Mouse (Mus musculus) embryonic facial prominence, embryonic 14.5 days (tissue): ENCODE results near the gene Myom1. TPM values are rescaled to one million over a fixed set of nuclear protein-coding genes. Genes with fewer than 3 reads are reported as not detected.

Source experiments
- ATAC-seq: fragments of 200-750 bp; cut with Nextera tagmentation; 2 replicates; pipeline ENCODE4 v1.8.0; 2017; ENCODE audit warnings: low read depth, moderate number of reproducible peaks, moderate TSS enrichment
- DNase-seq: peaks from one replicate; pipeline ENCODE4 v3.0.0-alpha.2; 2015; ENCODE audit warnings: low spot score
- H3K27ac ChIP-seq: fragments of 300-500 bp; sonication (generic); replicated peaks from 2 replicates; pipeline ENCODE4 v1.5.1; 2014; ENCODE audit warnings: low read depth, mild to moderate bottlenecking, low read length, moderate library complexity
- H3K27me3 ChIP-seq: fragments of 300-500 bp; sonication (generic); replicated peaks from 2 replicates; pipeline ENCODE4 v1.6.1; 2014; ENCODE audit warnings: low read length; ENCODE audit not compliant: control insufficient read depth, insufficient read depth
- H3K36me3 ChIP-seq: fragments of 300-500 bp; sonication (generic); 2 replicates; pipeline ENCODE4 v1.6.1; 2014; ENCODE audit warnings: low read length, mixed read lengths; ENCODE audit not compliant: control insufficient read depth, insufficient read depth
- H3K4me1 ChIP-seq: fragments of 300-500 bp; sonication (generic); 2 replicates; pipeline ENCODE4 v1.6.1; 2014; ENCODE audit warnings: antibody characterized with exemption, low read length; ENCODE audit not compliant: control insufficient read depth, insufficient read depth
- H3K4me2 ChIP-seq: fragments of 300-500 bp; sonication (generic); 2 replicates; pipeline ENCODE4 v1.6.1; 2014; ENCODE audit warnings: low read depth, mild to moderate bottlenecking, low read length, moderate library complexity, mixed read lengths
- H3K4me3 ChIP-seq: fragments of 300-500 bp; sonication (generic); 2 replicates; pipeline ENCODE4 v1.5.1; 2014; ENCODE audit warnings: low read depth, mild to moderate bottlenecking, low read length
- H3K9ac ChIP-seq: fragments of 300-500 bp; sonication (generic); 2 replicates; pipeline ENCODE4 v1.6.1; 2014; ENCODE audit warnings: low read depth, mild to moderate bottlenecking, low read length, moderate library complexity, mixed read lengths
- H3K9me3 ChIP-seq: fragments of 300-500 bp; sonication (generic); 2 replicates; pipeline ENCODE4 v1.6.1; 2016; ENCODE audit warnings: low read length; ENCODE audit not compliant: control insufficient read depth
- WGBS: fragments of 180-500 bp; shearing (Covaris S2); extraction: QIAGEN DNeasy Blood & Tissue Kit; methylation state at CpG from one replicate; pipeline ENCODE4 v1.1.7; 2014; 5-methylcytosine and 5-hydroxymethylcytosine counted together
- polyA plus RNA-seq: library from polyadenylated mRNA; unstranded; fragments of >200 nt; fragmentation: Nextera tagmentation; extraction: Ambion mirVana; gene quantifications from 2 replicates; pipeline ENCODE4 v1.2.1, GENCODE M21; 2014

Gene Myom1
- polyA plus RNA-seq, 1 experiment from 2014 or later = 61.5 TPM

- H3K27ac ChIP-seq = no peak overlapping the region
- no peaks in the 10 kb centered on the region for H3K27me3 ChIP-seq
- no peak overlapping the region for H3K4me3 ChIP-seq
- no peak for ATAC-seq
- H3K9me3 ChIP-seq = no peaks in the 10 kb centered on the region
- no peaks in the 10 kb centered on the region for H3K4me1 ChIP-seq
- DNase-seq = no peak
- no peak overlapping the region for H3K9ac ChIP-seq
- 78% methylated on average over 4 of the region's 4 CpGs for whole genome bisulfite sequencing
- no peak overlapping the region for H3K4me2 ChIP-seq
- no peaks in the 10 kb centered on the region for H3K36me3 ChIP-seq
These were observed 44.4 kb downstream of the Myom1 start for GRCm38 (mm10) chr17:71046856-71047255.

GRCm38 (mm10) chr17:71049292-71049691 is 46.9 kb downstream of the Myom1 start:
- no peak for ATAC-seq
- Histone ChIP-seq H3K27ac (no peak overlapping the region), H3K4me3 (no peak overlapping the region), H3K4me2 (no peak overlapping the region), H3K9me3 (no peaks in the 10 kb centered on the region), H3K36me3 (no peaks in the 10 kb centered on the region), H3K9ac (no peak overlapping the region), H3K4me1 (no peaks in the 10 kb centered on the region), H3K27me3 (no peaks in the 10 kb centered on the region)
- 87% methylated on average over 8 of the region's 8 CpGs for WGBS
- DNase-seq = no peak

GRCm38 (mm10) chr17:71053134-71053708 is 50.8 kb downstream of the Myom1 start:
- no peak overlapping the region for H3K4me3 ChIP-seq
- WGBS = 83% methylated on average over 6 of the region's 6 CpGs
- DNase-seq (no peak), ATAC-seq (no peak)
- no peak overlapping the region for H3K4me2 ChIP-seq
- no peak overlapping the region for H3K9ac ChIP-seq
- no peaks in the 10 kb centered on the region for H3K9me3 ChIP-seq
- H3K27ac ChIP-seq = no peak overlapping the region
- no peaks in the 10 kb centered on the region for H3K4me1 ChIP-seq
- H3K36me3 ChIP-seq = no peaks in the 10 kb centered on the region
- no peaks in the 10 kb centered on the region for H3K27me3 ChIP-seq

- Histone ChIP-seq H3K4me1 (no peaks in the 10 kb centered on the region), H3K36me3 (no peaks in the 10 kb centered on the region), H3K4me3 (no peak overlapping the region), H3K4me2 (no peak overlapping the region), H3K27ac (no peak overlapping the region), H3K27me3 (no peaks in the 10 kb centered on the region), H3K9me3 (no peaks in the 10 kb centered on the region), H3K9ac (no peak overlapping the region)
- WGBS = 87% methylated on average over 8 of the region's 8 CpGs
- peak; percentile 47; the same call in 1 of the 2 replicates for ATAC-seq
- DNase-seq = peak; percentile 37
These were observed 52.9 kb downstream of the Myom1 start for GRCm38 (mm10) chr17:71055203-71055894.

DNA sequence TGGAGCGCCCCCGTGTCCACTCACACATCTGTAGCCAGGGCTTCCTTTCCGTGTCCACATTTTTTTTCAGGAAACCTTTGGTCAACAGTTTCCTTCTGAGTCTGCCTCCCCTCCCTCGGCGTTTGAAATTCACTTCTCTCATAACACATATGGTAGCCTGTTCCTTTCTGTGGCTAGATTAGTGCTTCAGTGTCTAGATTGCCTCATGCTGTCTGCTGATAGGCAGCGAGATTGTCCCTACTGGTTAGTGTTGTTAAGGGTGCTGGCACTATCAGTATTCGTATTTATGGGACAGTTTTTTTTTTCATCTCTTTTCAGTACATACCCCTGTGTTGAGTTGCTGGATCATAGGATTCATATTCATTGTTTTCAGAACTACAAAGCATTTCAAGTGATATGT is 54.0 kb downstream of the Myom1 start:
- DNase-seq = no peak
- WGBS = 57% methylated on average over 7 of the region's 7 CpGs
- H3K27ac ChIP-seq = no peak overlapping the region
- H3K4me2 ChIP-seq = no peak overlapping the region
- H3K36me3 ChIP-seq = no peaks in the 10 kb centered on the region
- no peak overlapping the region for H3K9ac ChIP-seq
- H3K27me3 ChIP-seq = no peaks in the 10 kb centered on the region
- H3K4me1 ChIP-seq = no peaks in the 10 kb centered on the region
- no peaks in the 10 kb centered on the region for H3K9me3 ChIP-seq
- H3K4me3 ChIP-seq = no peak overlapping the region
- no peak for ATAC-seq

DNA sequence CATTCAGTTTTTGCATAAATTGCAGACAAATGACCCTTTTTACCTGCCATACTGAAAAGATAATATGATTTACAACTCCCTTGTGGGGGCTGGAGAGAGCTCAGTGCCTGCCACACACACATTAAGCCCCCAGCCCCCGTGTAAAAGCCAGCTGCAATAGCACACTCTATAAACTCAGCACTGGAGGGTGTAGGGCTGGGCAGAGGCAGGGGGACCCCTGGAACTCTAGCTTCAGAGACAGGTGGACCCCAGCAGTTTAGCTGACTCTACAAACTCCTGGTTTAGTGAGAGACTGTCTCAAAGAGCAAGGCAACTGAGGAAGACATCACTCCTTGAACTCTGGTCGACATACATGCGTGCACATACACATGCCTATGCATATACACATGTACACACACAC is 55.3 kb downstream of the Myom1 start:
- H3K9me3 ChIP-seq = no peaks in the 10 kb centered on the region
- WGBS = 80% methylated on average over 3 of the region's 3 CpGs
- ATAC-seq (no peak), DNase-seq (no peak)
- H3K4me1 ChIP-seq = no peaks in the 10 kb centered on the region
- H3K27me3 ChIP-seq = no peaks in the 10 kb centered on the region
- H3K9ac ChIP-seq = no peak overlapping the region
- H3K4me3 ChIP-seq = no peak overlapping the region
- H3K36me3 ChIP-seq = no peaks in the 10 kb centered on the region
- H3K27ac ChIP-seq = no peak overlapping the region
- no peak overlapping the region for H3K4me2 ChIP-seq

DNA sequence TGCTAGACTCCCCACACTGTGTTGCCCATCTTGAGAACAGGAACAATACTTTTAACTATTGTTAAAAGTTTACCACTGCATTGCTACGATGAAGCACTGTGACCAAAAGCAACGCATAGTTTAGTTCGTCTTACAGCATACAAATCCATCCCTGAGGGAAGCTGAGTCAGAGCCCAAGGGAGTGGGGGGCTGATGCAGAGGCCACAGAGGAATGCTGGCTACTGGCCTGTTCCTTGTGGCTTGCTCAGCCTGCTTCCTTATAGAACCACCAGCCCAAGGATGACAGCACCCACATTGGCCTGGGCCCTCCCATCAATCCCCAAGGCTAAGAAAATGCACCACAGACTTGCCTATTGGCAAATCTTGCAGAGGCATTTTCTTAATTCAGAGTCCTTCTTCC is 56.8 kb downstream of the Myom1 start:
- ATAC-seq (no peak), DNase-seq (no peak)
- no peaks in the 10 kb centered on the region for H3K36me3 ChIP-seq
- 80% methylated on average over 3 of the region's 3 CpGs for WGBS
- no peak overlapping the region for H3K4me2 ChIP-seq
- no peak overlapping the region for H3K4me3 ChIP-seq
- no peaks in the 10 kb centered on the region for H3K9me3 ChIP-seq
- no peaks in the 10 kb centered on the region for H3K27me3 ChIP-seq
- H3K27ac ChIP-seq = no peak overlapping the region
- H3K4me1 ChIP-seq = no peaks in the 10 kb centered on the region
- no peak overlapping the region for H3K9ac ChIP-seq

GRCm38 (mm10) chr17:71062049-71062560 is 59.7 kb downstream of the Myom1 start:
- no peak for DNase-seq
- no peak for ATAC-seq
- H3K27ac ChIP-seq = no peak overlapping the region

More at GRCm38 (mm10) chr17:71062049-71062560, 59.7 kb downstream of the Myom1 start:
- Histone ChIP-seq H3K4me3 (no peak overlapping the region), H3K36me3 (no peaks in the 10 kb centered on the region), H3K9me3 (no peaks in the 10 kb centered on the region), H3K27me3 (no peaks in the 10 kb centered on the region), H3K9ac (no peak overlapping the region), H3K4me1 (no peaks in the 10 kb centered on the region), H3K4me2 (no peak overlapping the region)
- WGBS = 72% methylated on average over 5 of the region's 5 CpGs
